Mouse (Mus musculus): Measurements from ENCODE around the gene Gm4131. TPM values are rescaled to one million over a fixed set of nuclear protein-coding genes. Genes with fewer than 3 reads are reported as not detected.

The Gm4131 gene
- polyA plus RNA-seq, 1 experiment from 2014 or later: not detected

- no peaks in the 10 kb centered on the region for H3K9me3 ChIP-seq (ENCODE audit: low read depth, low read length)
- no peak overlapping the region for H3K9ac ChIP-seq
- DNase-seq (no peak), ATAC-seq (ENCODE audit: insufficient read depth) (no peak)
- peaks cover 8% of the 10 kb centered on the region; the same call in 1 of the 2 replicates for H3K4me1 ChIP-seq (ENCODE audit: insufficient read depth)
- H3K36me3 ChIP-seq (ENCODE audit: insufficient read depth): no peaks in the 10 kb centered on the region
- TF ChIP-seq CTCF (IDR thresholded peaks at IDR 0.05; ENCODE audit: low read depth): no peak
- H3K4me2 ChIP-seq: no peak overlapping the region
- no peak overlapping the region for H3K4me3 ChIP-seq (ENCODE audit: low read depth, low read length)
- H3K27me3 ChIP-seq (ENCODE audit: insufficient read depth, low read length): peaks cover 4% of the 10 kb centered on the region; the same call in 1 of the 2 replicates
- no peak overlapping the region for H3K27ac ChIP-seq (ENCODE audit: low read depth)
- 23% methylated on average over 4 of the region's 4 CpGs for WGBS
Observed at GRCm38 (mm10) chr14:62550121-62550520, 16.6 kb downstream of the Gm4131 start.

DNA sequence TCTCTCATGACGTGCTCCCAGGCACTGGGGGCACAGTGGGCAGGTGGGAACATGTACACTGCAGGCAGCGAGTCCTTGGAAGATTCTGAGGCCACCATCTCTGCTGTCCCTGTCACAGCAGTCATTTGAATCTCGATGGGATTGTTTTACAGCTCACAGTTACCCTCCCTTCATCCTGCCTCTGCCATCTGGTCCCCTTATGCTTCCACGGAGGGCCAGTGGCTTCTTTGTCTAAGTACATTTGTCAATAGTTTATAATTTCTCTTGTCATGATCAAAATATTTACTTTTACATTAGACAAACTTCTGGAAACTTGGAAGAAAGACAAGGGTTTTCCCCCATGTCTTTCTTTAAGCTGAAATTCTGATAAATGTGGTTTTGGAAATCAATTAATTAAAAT lies 20.0 kb downstream of the Gm4131 start:
- no peak overlapping the region for H3K4me2 ChIP-seq
- no peak overlapping the region for H3K9ac ChIP-seq
- TF ChIP-seq CTCF (IDR thresholded peaks at IDR 0.05; ENCODE audit: low read depth): no peak
- no peak overlapping the region for H3K4me3 ChIP-seq (ENCODE audit: low read depth, low read length)
- no peak overlapping the region for H3K27ac ChIP-seq (ENCODE audit: low read depth)
- peak; percentile 62 for DNase-seq
- peaks cover 8% of the 10 kb centered on the region; the same call in 1 of the 2 replicates for H3K4me1 ChIP-seq (ENCODE audit: insufficient read depth)
- H3K27me3 ChIP-seq (ENCODE audit: insufficient read depth, low read length): no peaks in the 10 kb centered on the region
- ATAC-seq (ENCODE audit: insufficient read depth): no peak
- H3K9me3 ChIP-seq (ENCODE audit: low read depth, low read length): no peaks in the 10 kb centered on the region
- WGBS: 44% methylated on average over 4 of the region's 4 CpGs
- H3K36me3 ChIP-seq (ENCODE audit: insufficient read depth): no peaks in the 10 kb centered on the region

GRCm38 (mm10) chr14:62546296-62546695 lies 20.4 kb downstream of the Gm4131 start:
- no peak for DNase-seq
- no peaks in the 10 kb centered on the region for H3K36me3 ChIP-seq (ENCODE audit: insufficient read depth)
- H3K4me3 ChIP-seq (ENCODE audit: low read depth, low read length): no peak overlapping the region
- no peak overlapping the region for H3K27ac ChIP-seq (ENCODE audit: low read depth)
- ATAC-seq (ENCODE audit: insufficient read depth): no peak
- no peaks in the 10 kb centered on the region for H3K9me3 ChIP-seq (ENCODE audit: low read depth, low read length)
- H3K27me3 ChIP-seq (ENCODE audit: insufficient read depth, low read length): no peaks in the 10 kb centered on the region
- no peak overlapping the region for H3K9ac ChIP-seq
- H3K4me1 ChIP-seq (ENCODE audit: insufficient read depth): peaks cover 8% of the 10 kb centered on the region; the same call in 1 of the 2 replicates
- WGBS: 76% methylated on average over 6 of the region's 6 CpGs
- no peak for TF ChIP-seq CTCF (IDR thresholded peaks at IDR 0.05; ENCODE audit: low read depth)
- no peak overlapping the region for H3K4me2 ChIP-seq

DNA sequence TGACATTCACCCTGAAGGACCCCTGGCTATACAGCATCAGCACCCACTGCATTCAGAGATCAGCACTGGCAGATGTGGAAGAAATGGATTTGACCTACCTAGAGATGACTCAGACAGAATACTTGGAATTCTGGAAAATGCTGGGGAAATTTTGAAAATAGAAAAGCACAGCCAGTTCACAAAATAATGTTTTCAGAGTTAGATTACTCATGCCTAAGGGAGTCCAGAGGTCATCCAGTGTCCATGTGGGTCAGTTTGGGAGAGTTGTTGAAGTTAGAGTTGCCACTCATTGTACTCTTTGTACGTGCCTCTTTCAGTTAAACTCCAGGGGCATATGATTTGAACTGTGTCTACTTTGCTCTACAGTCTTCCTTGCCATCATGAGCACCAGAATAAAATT lies 25.0 kb downstream of the Gm4131 start:
- ATAC-seq (ENCODE audit: insufficient read depth) (no peak), DNase-seq (no peak)
- no peaks in the 10 kb centered on the region for H3K36me3 ChIP-seq (ENCODE audit: insufficient read depth)
- H3K27me3 ChIP-seq (ENCODE audit: insufficient read depth, low read length): no peaks in the 10 kb centered on the region
- H3K4me1 ChIP-seq (ENCODE audit: insufficient read depth): peaks cover 5% of the 10 kb centered on the region; the same call in 1 of the 2 replicates
- TF ChIP-seq CTCF (IDR thresholded peaks at IDR 0.05; ENCODE audit: low read depth): no peak
- H3K9me3 ChIP-seq (ENCODE audit: low read depth, low read length): no peaks in the 10 kb centered on the region
- 72% methylated on average over 1 of the region's 1 CpGs for WGBS
- no peak overlapping the region for H3K27ac ChIP-seq (ENCODE audit: low read depth)
- H3K4me2 ChIP-seq: no peak overlapping the region
- H3K9ac ChIP-seq: no peak overlapping the region
- no peak overlapping the region for H3K4me3 ChIP-seq (ENCODE audit: low read depth, low read length)

DNA sequence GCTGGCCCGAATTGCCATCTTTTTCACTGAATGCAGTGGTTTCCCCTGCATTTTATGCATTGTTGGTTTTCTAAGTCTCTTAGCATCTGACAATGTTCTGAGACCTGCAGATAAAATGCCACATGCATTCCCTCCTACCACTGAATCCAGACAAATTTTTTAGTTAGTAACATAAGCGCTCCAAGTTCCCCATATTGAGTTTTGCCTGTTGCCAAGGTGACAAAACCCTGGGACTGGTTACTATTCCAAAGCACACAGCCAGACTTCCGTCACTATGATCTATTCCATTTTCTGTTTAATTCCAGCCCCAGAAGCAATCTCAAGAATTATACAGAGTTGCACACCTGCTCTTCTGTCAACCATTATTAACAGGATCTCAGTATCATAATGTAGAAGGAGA lies 26.9 kb downstream of the Gm4131 start:
- Histone ChIP-seq H3K27ac (ENCODE audit: low read depth) (no peak overlapping the region), H3K4me3 (ENCODE audit: low read depth, low read length) (no peak overlapping the region), H3K4me1 (ENCODE audit: insufficient read depth) (no peaks in the 10 kb centered on the region), H3K27me3 (ENCODE audit: insufficient read depth, low read length) (no peaks in the 10 kb centered on the region), H3K36me3 (ENCODE audit: insufficient read depth) (no peaks in the 10 kb centered on the region), H3K4me2 (no peak overlapping the region), H3K9me3 (ENCODE audit: low read depth, low read length) (no peaks in the 10 kb centered on the region), H3K9ac (no peak overlapping the region)
- ATAC-seq (ENCODE audit: insufficient read depth) (no peak), DNase-seq (no peak)
- no peak for TF ChIP-seq CTCF (IDR thresholded peaks at IDR 0.05; ENCODE audit: low read depth)
- 72% methylated on average over 3 of the region's 3 CpGs for WGBS

- Histone ChIP-seq H3K36me3 (ENCODE audit: insufficient read depth) (no peaks in the 10 kb centered on the region), H3K9me3 (ENCODE audit: low read depth, low read length) (no peaks in the 10 kb centered on the region), H3K4me3 (ENCODE audit: low read depth, low read length) (no peak overlapping the region), H3K27me3 (ENCODE audit: insufficient read depth, low read length) (no peaks in the 10 kb centered on the region), H3K4me1 (ENCODE audit: insufficient read depth) (no peaks in the 10 kb centered on the region), H3K4me2 (no peak overlapping the region), H3K9ac (no peak overlapping the region), H3K27ac (ENCODE audit: low read depth) (no peak overlapping the region)
- WGBS: 30% methylated on average over 5 of the region's 5 CpGs
- DNase-seq: peak; percentile 82
- TF ChIP-seq CTCF (IDR thresholded peaks at IDR 0.05; ENCODE audit: low read depth): no peak
- peak; percentile 65 for ATAC-seq (ENCODE audit: insufficient read depth)
Observed at GRCm38 (mm10) chr14:62536988-62537387, 29.7 kb downstream of the Gm4131 start.

GRCm38 (mm10) chr14:62536127-62536526 lies 30.6 kb downstream of the Gm4131 start:
- H3K4me3 ChIP-seq (ENCODE audit: low read depth, low read length): no peak overlapping the region
- no peak for DNase-seq

DNA sequence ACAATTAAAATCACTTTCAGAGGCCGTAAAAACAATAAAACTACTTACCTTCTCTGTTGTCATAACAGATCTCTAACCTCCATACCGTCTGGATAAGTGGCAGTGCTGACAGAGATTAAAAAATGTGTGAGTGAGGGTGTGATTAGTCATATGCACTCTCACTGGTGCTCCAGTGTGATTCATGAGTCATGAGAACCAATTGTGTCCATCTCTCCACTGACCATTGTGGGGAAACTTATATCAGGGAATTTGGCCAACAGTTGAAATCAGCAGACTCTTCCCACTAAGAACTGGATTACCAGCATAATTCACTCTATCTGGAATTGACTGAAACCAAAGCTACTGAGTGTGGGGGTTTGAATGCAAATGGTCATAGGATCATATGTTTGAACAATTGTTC lies 35.8 kb downstream of the Gm4131 start:
- H3K27ac ChIP-seq (ENCODE audit: low read depth): no peak overlapping the region
- ATAC-seq (ENCODE audit: insufficient read depth) (no peak), DNase-seq (no peak)
- H3K36me3 ChIP-seq (ENCODE audit: insufficient read depth): no peaks in the 10 kb centered on the region
- H3K9ac ChIP-seq: no peak overlapping the region
- H3K4me1 ChIP-seq (ENCODE audit: insufficient read depth): no peaks in the 10 kb centered on the region
- no peak overlapping the region for H3K4me3 ChIP-seq (ENCODE audit: low read depth, low read length)
- H3K4me2 ChIP-seq: no peak overlapping the region
- H3K9me3 ChIP-seq (ENCODE audit: low read depth, low read length): no peaks in the 10 kb centered on the region
- H3K27me3 ChIP-seq (ENCODE audit: insufficient read depth, low read length): no peaks in the 10 kb centered on the region
- WGBS: 52% methylated on average over 2 of the region's 2 CpGs
- no peak for TF ChIP-seq CTCF (IDR thresholded peaks at IDR 0.05; ENCODE audit: low read depth)

More at GRCm38 (mm10) chr14:62536127-62536526, 30.6 kb downstream of the Gm4131 start:
- no peak overlapping the region for H3K4me2 ChIP-seq
- no peak for ATAC-seq (ENCODE audit: insufficient read depth)
- 51% methylated on average over 5 of the region's 5 CpGs for WGBS
- H3K27ac ChIP-seq (ENCODE audit: low read depth): no peak overlapping the region
- no peaks in the 10 kb centered on the region for H3K27me3 ChIP-seq (ENCODE audit: insufficient read depth, low read length)
- no peaks in the 10 kb centered on the region for H3K4me1 ChIP-seq (ENCODE audit: insufficient read depth)
- no peak overlapping the region for H3K9ac ChIP-seq
- no peaks in the 10 kb centered on the region for H3K9me3 ChIP-seq (ENCODE audit: low read depth, low read length)
- no peaks in the 10 kb centered on the region for H3K36me3 ChIP-seq (ENCODE audit: insufficient read depth)
- no peak for TF ChIP-seq CTCF (IDR thresholded peaks at IDR 0.05; ENCODE audit: low read depth)
